Mouse (Mus musculus) MEL (cell line): ENCODE measurements around the gene Dusp13.

ENCODE experiments used
- CHD1 ChIP-seq: IDR thresholded peaks from 2 replicates; pipeline ENCODE4 v1.6.1; 2012; ENCODE audit warnings: low read depth, mild to moderate bottlenecking, inconsistent platforms, low read length, improper control_type of control experiment
- CTCF ChIP-seq, 3 experiments: IDR thresholded peaks in 2 of 3; conservative IDR thresholded peaks in 1 of 3; 2 replicates each; pipeline ENCODE4 v1.5.1; 2011 to 2012; ENCODE audit warnings: low read length in 3 of 3, low read depth in 2 of 3, mild to moderate bottlenecking in 2 of 3, improper control_type of control experiment in 1 of 3, inconsistent platforms in 1 of 3, mixed read lengths in 1 of 3, moderate library complexity in 1 of 3; ENCODE audit not compliant: control insufficient read depth in 1 of 3, insufficient read depth in 1 of 3, poor library complexity in 1 of 3, severe bottlenecking in 1 of 3
- ELF1 ChIP-seq: IDR thresholded peaks from 2 replicates; pipeline ENCODE4 v1.6.1; 2014; ENCODE audit warnings: low read depth, mild to moderate bottlenecking, inconsistent platforms, low read length, improper control_type of control experiment, moderate library complexity
- HCFC1 ChIP-seq: IDR thresholded peaks from 2 replicates; pipeline ENCODE4 v1.6.1; 2012; ENCODE audit warnings: low read depth, mild to moderate bottlenecking, inconsistent platforms, low read length, improper control_type of control experiment, moderate library complexity
- JUND ChIP-seq: IDR thresholded peaks from 2 replicates; pipeline ENCODE4 v1.6.1; 2011; ENCODE audit warnings: low read depth, mild to moderate bottlenecking, improper control_type of control experiment, low read length
- MAFK ChIP-seq: IDR thresholded peaks from 2 replicates; pipeline ENCODE4 v1.6.1; 2011; ENCODE audit warnings: low read depth, mild to moderate bottlenecking, low read length, improper control_type of control experiment, borderline replicate concordance
- MAZ ChIP-seq: IDR thresholded peaks from 2 replicates; pipeline ENCODE4 v1.6.1; 2012; ENCODE audit warnings: low read depth, mild to moderate bottlenecking, inconsistent platforms, low read length, improper control_type of control experiment
- MEF2A ChIP-seq: IDR thresholded peaks from 2 replicates; pipeline ENCODE4 v1.6.1; 2014; ENCODE audit warnings: low read depth, mild to moderate bottlenecking, inconsistent platforms, low read length, improper control_type of control experiment; ENCODE audit not compliant: poor library complexity, insufficient replicate concordance, severe bottlenecking; ENCODE audit errors: extremely low read depth
- NRF1 ChIP-seq: IDR thresholded peaks from 2 replicates; pipeline ENCODE4 v1.6.1; 2014; ENCODE audit warnings: low read depth, mild to moderate bottlenecking, inconsistent platforms, low read length, improper control_type of control experiment, moderate library complexity; ENCODE audit not compliant: poor library complexity, insufficient read depth, severe bottlenecking
- POLR2A ChIP-seq, 2 experiments: IDR thresholded peaks; 2 replicates each; pipeline ENCODE4 v1.6.1; 2011 to 2012; ENCODE audit warnings: low read length in 2 of 2, mild to moderate bottlenecking in 2 of 2, control low read depth in 1 of 2, improper control_type of control experiment in 1 of 2, low read depth in 1 of 2, moderate library complexity in 1 of 2; ENCODE audit not compliant: control insufficient read depth in 1 of 2, insufficient read depth in 1 of 2, poor library complexity in 1 of 2
- POLR2AphosphoS5 ChIP-seq: IDR thresholded peaks from 2 replicates; pipeline ENCODE4 v1.6.1; 2012; ENCODE audit warnings: low read depth, borderline replicate concordance, mild to moderate bottlenecking, inconsistent platforms, low read length, moderate library complexity, mixed read lengths

GRCm38 (mm10) chr14:21773946-21774345, 23.0 kb upstream of the Dusp13 start:
- TF ChIP-seq POLR2A (IDR thresholded peaks at IDR 0.05; ENCODE audit: control insufficient read depth in 1 of 2, insufficient read depth in 1 of 2, low read depth in 1 of 2, low read length in 2 of 2, poor library complexity in 1 of 2) (no peak), CTCF (IDR thresholded peaks at IDR 0.05 in 2 of 3, conservative IDR thresholded peaks at IDR 0.05 in 1 of 3; ENCODE audit: control insufficient read depth in 1 of 3, insufficient read depth in 1 of 3, low read depth in 2 of 3, low read length in 3 of 3, poor library complexity in 1 of 3, severe bottlenecking in 1 of 3) (no peak), CHD1 (no peak), MAFK (no peak), ELF1 (no peak), NRF1 (no peak), MEF2A (no peak), JUND (no peak), POLR2AphosphoS5 (no peak), MAZ (no peak), HCFC1 (no peak)
